Mouse (Mus musculus) CH12.LX (cell line): ENCODE measurements at regions not wholly inside any gene's neighbourhood (a gene's known extent, or its start where the extent isn't known, plus 50 kb on each side); places are given as distances from the start of the nearest gene placed in this dataset.

Source experiments
- DNase-seq: peaks from one replicate; pipeline ENCODE4 v3.0.0-alpha.2; 2013; ENCODE audit errors: extremely low read depth
- H3K27ac ChIP-seq: 2 replicates; pipeline ENCODE4 v1.5.1; 2012; ENCODE audit warnings: low read depth, mild to moderate bottlenecking, control low read depth, moderate library complexity; ENCODE audit not compliant: insufficient read depth
- H3K27me3 ChIP-seq: replicated peaks from 2 replicates; pipeline ENCODE3; 2012; ENCODE audit warnings: inconsistent platforms
- H3K36me3 ChIP-seq, 2 experiments: replicated peaks in 1 of 2; 2 replicates each; pipeline versions ENCODE3 to v1.6.1; 2012; ENCODE audit warnings: inconsistent platforms in 1 of 2, low read length in 1 of 2, mild to moderate bottlenecking in 1 of 2, mixed read lengths in 1 of 2, moderate library complexity in 1 of 2; ENCODE audit not compliant: control insufficient read depth in 1 of 2, insufficient read depth in 1 of 2
- H3K4me1 ChIP-seq, 2 experiments: 2 replicates each; pipeline ENCODE4 v1.6.1; 2012; ENCODE audit warnings: inconsistent platforms in 1 of 2, moderate library complexity in 1 of 2; ENCODE audit not compliant: insufficient read depth in 2 of 2, control insufficient read depth in 1 of 2
- H3K4me2 ChIP-seq: 2 replicates; pipeline ENCODE4 v1.6.1; 2012; ENCODE audit warnings: low read depth, mild to moderate bottlenecking, control low read depth; ENCODE audit not compliant: poor library complexity, insufficient read depth, severe bottlenecking
- H3K4me3 ChIP-seq, 3 experiments: fragments of 150-350 bp in 1 of 3; sonication (generic) in 1 of 3; replicated peaks in 1 of 3; 2 replicates each; pipeline versions ENCODE3 to v1.5.1; 2011 to 2012; ENCODE audit warnings: low read depth in 2 of 3, low read length in 2 of 3, mild to moderate bottlenecking in 2 of 3, moderate library complexity in 2 of 3, control low read depth in 1 of 3, improper control_type of control experiment in 1 of 3, inconsistent platforms in 1 of 3, mixed read lengths in 1 of 3; ENCODE audit not compliant: poor library complexity in 1 of 3
- H3K79me2 ChIP-seq: replicated peaks from 2 replicates; pipeline ENCODE4 v1.6.1; 2012; ENCODE audit warnings: mild to moderate bottlenecking, moderate library complexity; ENCODE audit not compliant: control insufficient read depth, poor library complexity, insufficient read depth, severe bottlenecking; ENCODE audit errors: extremely low read depth
- H3K9ac ChIP-seq: 2 replicates; pipeline ENCODE4 v1.6.1; 2012; ENCODE audit warnings: low read depth, mild to moderate bottlenecking, control low read depth, moderate library complexity; ENCODE audit not compliant: insufficient read depth
- H3K9me3 ChIP-seq: replicated peaks from 2 replicates; pipeline ENCODE3; 2012; ENCODE audit warnings: low read length, inconsistent platforms, mixed read lengths
- BHLHE40 ChIP-seq: IDR thresholded peaks from 2 replicates; pipeline ENCODE4 v1.6.1; 2011; ENCODE audit warnings: mild to moderate bottlenecking, low read depth, low read length, improper control_type of control experiment
- CHD1 ChIP-seq: IDR thresholded peaks from 2 replicates; pipeline ENCODE4 v1.6.1; 2012; ENCODE audit warnings: low read depth, low read length, improper control_type of control experiment, inconsistent platforms
- CHD2 ChIP-seq: IDR thresholded peaks from 2 replicates; pipeline ENCODE4 v1.6.1; 2011; ENCODE audit warnings: low read length, improper control_type of control experiment
- CTCF ChIP-seq, 2 experiments: IDR thresholded peaks in 1 of 2; conservative IDR thresholded peaks in 1 of 2; 2 replicates each; pipeline ENCODE4 v1.5.1; 2011 to 2012; ENCODE audit warnings: low read depth in 2 of 2, low read length in 2 of 2, improper control_type of control experiment in 1 of 2, inconsistent platforms in 1 of 2, mild to moderate bottlenecking in 1 of 2, moderate library complexity in 1 of 2
- E2F4 ChIP-seq: IDR thresholded peaks from 2 replicates; pipeline ENCODE4 v1.6.1; 2011; ENCODE audit warnings: low read depth, low read length, improper control_type of control experiment; ENCODE audit not compliant: insufficient replicate concordance
- ELF1 ChIP-seq: IDR thresholded peaks from 2 replicates; pipeline ENCODE4 v1.6.1; 2014; ENCODE audit warnings: low read depth, mild to moderate bottlenecking, inconsistent platforms, low read length, improper control_type of control experiment
- GABPA ChIP-seq: IDR thresholded peaks from 2 replicates; pipeline ENCODE4 v1.6.1; 2012; ENCODE audit warnings: low read depth, low read length, improper control_type of control experiment, inconsistent platforms; ENCODE audit not compliant: insufficient replicate concordance
- HCFC1 ChIP-seq: IDR thresholded peaks from 2 replicates; pipeline ENCODE4 v1.6.1; 2012; ENCODE audit warnings: low read depth, mild to moderate bottlenecking, inconsistent platforms, low read length, improper control_type of control experiment
- JUN ChIP-seq: IDR thresholded peaks from 2 replicates; pipeline ENCODE4 v1.6.1; 2011; ENCODE audit warnings: low read depth, mild to moderate bottlenecking, low read length, improper control_type of control experiment, moderate library complexity; ENCODE audit not compliant: insufficient read depth
- KAT2A ChIP-seq: IDR thresholded peaks from 2 replicates; pipeline ENCODE4 v1.6.1; 2012; ENCODE audit warnings: low read length, improper control_type of control experiment, inconsistent platforms; ENCODE audit not compliant: insufficient replicate concordance
- MXI1 ChIP-seq: IDR thresholded peaks from 2 replicates; pipeline ENCODE4 v1.6.1; 2011; ENCODE audit warnings: mild to moderate bottlenecking, low read depth, low read length, improper control_type of control experiment
- NRF1 ChIP-seq: IDR thresholded peaks from 2 replicates; pipeline ENCODE4 v1.6.1; 2014; ENCODE audit warnings: low read depth, mild to moderate bottlenecking, inconsistent platforms, low read length, improper control_type of control experiment, moderate library complexity
- RAD21 ChIP-seq: IDR thresholded peaks from 2 replicates; pipeline ENCODE4 v1.6.1; 2011; ENCODE audit warnings: low read depth, mild to moderate bottlenecking, low read length, improper control_type of control experiment, moderate library complexity
- RCOR1 ChIP-seq: conservative IDR thresholded peaks from 2 replicates; pipeline ENCODE4 v1.6.1; 2012; ENCODE audit warnings: low read depth, mild to moderate bottlenecking, inconsistent platforms, low read length, improper control_type of control experiment
- TCF12 ChIP-seq: IDR thresholded peaks from 2 replicates; pipeline ENCODE4 v1.6.1; 2014; ENCODE audit warnings: low read depth, mild to moderate bottlenecking, inconsistent platforms, low read length, improper control_type of control experiment
- UBTF ChIP-seq: IDR thresholded peaks from 2 replicates; pipeline ENCODE4 v1.6.1; 2012; ENCODE audit warnings: low read depth, mild to moderate bottlenecking, inconsistent platforms, low read length, improper control_type of control experiment, moderate library complexity
- USF1 ChIP-seq: IDR thresholded peaks from 2 replicates; pipeline ENCODE4 v1.6.1; 2014; ENCODE audit warnings: low read depth, mild to moderate bottlenecking, inconsistent platforms, low read length, improper control_type of control experiment
- ZMIZ1 ChIP-seq: IDR thresholded peaks from 2 replicates; pipeline ENCODE4 v1.6.1; 2012; ENCODE audit warnings: low read depth, mild to moderate bottlenecking, inconsistent platforms, low read length, improper control_type of control experiment
- ZNF384 ChIP-seq: IDR thresholded peaks from 2 replicates; pipeline ENCODE4 v1.6.1; 2012; ENCODE audit warnings: low read depth, low read length, improper control_type of control experiment, inconsistent platforms
- dilution Hi-C: fragments of 300-500 bp; cut with MboI; formaldehyde crosslinking; loops from 2 replicates; pipeline ENCODE4 v1.14.3; 2020; ENCODE audit warnings: low sequenced_read_pairs; ENCODE audit not compliant: extremely low pct_unique_long_range_greater_than_20kb, extremely low pct_ligation_motif_present
- in situ Hi-C: fragments of 300-500 bp; cut with MboI; formaldehyde crosslinking; loops from 3 replicates; pipeline ENCODE4 v1.14.3; 2019; ENCODE audit warnings: low sequenced_read_pairs, low pct_ligation_motif_present, low pct_unique_long_range_greater_than_20kb, mixed read lengths

DNA sequence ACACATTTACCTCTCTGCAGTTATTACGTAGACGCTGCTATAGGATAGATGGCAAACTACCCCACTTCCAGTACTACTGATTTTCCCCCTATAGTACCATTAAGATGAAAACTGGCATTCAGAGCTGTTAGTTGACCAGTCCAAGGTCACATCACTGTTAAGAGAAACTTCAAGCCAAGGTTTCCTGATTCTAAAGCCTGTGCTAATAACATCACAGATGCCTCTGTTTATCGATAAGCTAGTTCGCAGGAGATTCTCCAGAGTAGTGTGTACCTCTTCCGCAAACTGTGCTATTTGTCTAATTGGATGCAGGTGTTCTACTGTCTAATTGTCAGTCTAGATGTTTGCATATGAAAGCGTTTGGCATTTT is 186.9 kb upstream of the Gm11146 start:
- dilution Hi-C loops = no loop called here
- DNase-seq = no peak
- no peaks in the 10 kb centered on the region for H3K27me3 ChIP-seq
- in situ Hi-C loops = no loop called here
- TF ChIP-seq ELF1 = no peak
- TF ChIP-seq ZMIZ1 = no peak
- TF ChIP-seq KAT2A = no peak
- TF ChIP-seq USF1 = no peak
- no peak for TF ChIP-seq RAD21
- TF ChIP-seq ZNF384 = no peak
- no peak for TF ChIP-seq HCFC1
- TF ChIP-seq RCOR1 = no peak
- TF ChIP-seq NRF1 = no peak
- no peak for TF ChIP-seq E2F4
- TF ChIP-seq TCF12 = no peak
- TF ChIP-seq JUN = no peak
- TF ChIP-seq CTCF (conservative IDR thresholded peaks at IDR 0.05 in 1 of 2, IDR thresholded peaks at IDR 0.05 in 1 of 2; ENCODE audit: low read depth in 2 of 2, low read length in 2 of 2) = no peak
- TF ChIP-seq MXI1 = no peak
- TF ChIP-seq BHLHE40 = no peak
- TF ChIP-seq CHD2 = no peak
- no peak for TF ChIP-seq CHD1
- no peak for TF ChIP-seq GABPA
- no peak for TF ChIP-seq UBTF
- TF ChIP-seq, all 38 proteins: peak for 0
- Histone ChIP-seq H3K4me2 (no peak overlapping the region), H3K4me1 (no peaks in the 10 kb centered on the region), H3K36me3 (no peaks in the 10 kb centered on the region), H3K79me2 (no peaks in the 10 kb centered on the region), H3K27ac (no peak overlapping the region), H3K4me3 (no peak overlapping the region), H3K9ac (no peak overlapping the region), H3K9me3 (peaks cover 66% of the 10 kb centered on the region)

DNA sequence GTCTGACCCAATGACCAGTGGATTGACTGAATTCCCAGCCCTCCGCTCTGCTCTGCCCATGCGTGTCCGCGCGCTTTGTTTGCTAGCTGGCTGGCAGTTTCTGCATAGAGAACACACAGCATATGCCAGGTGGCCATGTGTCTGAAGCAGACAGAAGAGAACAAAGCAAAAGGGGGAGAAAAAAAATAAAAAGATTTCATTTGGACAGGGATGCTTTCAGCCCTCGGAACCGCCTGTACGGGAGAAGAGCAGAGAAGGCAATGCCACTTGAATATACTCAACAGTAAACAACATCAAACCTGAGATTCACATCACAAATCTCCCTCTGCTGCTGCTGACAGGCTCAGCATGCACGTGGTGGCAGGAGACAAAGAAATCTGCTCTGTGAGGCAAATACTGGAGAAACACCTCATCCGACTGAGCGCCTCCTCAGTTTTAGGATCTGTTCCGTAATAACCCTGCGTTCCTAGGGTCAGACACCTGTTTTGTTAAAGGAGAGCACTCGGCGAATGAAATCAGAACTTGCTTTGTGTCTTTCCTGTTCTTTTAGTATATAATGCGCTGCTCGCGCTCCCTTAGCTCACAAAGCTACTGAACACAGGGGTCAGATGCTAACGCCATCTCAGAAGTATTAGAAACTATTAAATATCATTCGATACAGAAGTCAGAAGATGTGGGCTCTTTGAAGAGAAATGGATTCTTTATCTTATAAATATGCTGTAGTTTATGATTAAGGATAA is 186.3 kb upstream of the Gm11146 start:
- H3K36me3 ChIP-seq = no peaks in the 10 kb centered on the region
- H3K27me3 ChIP-seq = no peaks in the 10 kb centered on the region
- H3K27ac ChIP-seq = no peak overlapping the region
- H3K9me3 ChIP-seq = peaks cover 68% of the 10 kb centered on the region
- DNase-seq = no peak
- H3K4me2 ChIP-seq = no peak overlapping the region
- H3K4me1 ChIP-seq = no peaks in the 10 kb centered on the region
- no peaks in the 10 kb centered on the region for H3K79me2 ChIP-seq
- H3K9ac ChIP-seq = no peak overlapping the region
- dilution Hi-C loops (no loop called here), in situ Hi-C loops (no loop called here)
- no peak overlapping the region for H3K4me3 ChIP-seq
- TF ChIP-seq GABPA = no peak
